Mouse (Mus musculus): ENCODE measurements around the gene Mief1.

- no peak for TF ChIP-seq CTCF (IDR thresholded peaks at IDR 0.05; ENCODE audit: extremely low read depth, insufficient read length, insufficient replicate concordance, low read depth, low read length)
- TF ChIP-seq POLR2A (IDR thresholded peaks at IDR 0.05; ENCODE audit: low read depth, low read length) = no peak
Measured at GRCm38 (mm10) chr15:80248135-80248534, 14.3 kb downstream of the Mief1 start.
